Mouse (Mus musculus): ENCODE data around the gene Mcrip1.
"Not testable (repeated sequence)": the region's sequence is repeated elsewhere in the genome, so short reads cannot be mapped to it uniquely, and the experiment has no call there.

Mcrip1 gene

GRCm38 (mm10) chr11:120549168-120549945, at the start of gene Mcrip1:
Gene Mcrip1, minus strand, starts transcription at chr11:120549727.
- DNase-seq (ENCODE audit: low read depth), result peak; percentile 76

DNA sequence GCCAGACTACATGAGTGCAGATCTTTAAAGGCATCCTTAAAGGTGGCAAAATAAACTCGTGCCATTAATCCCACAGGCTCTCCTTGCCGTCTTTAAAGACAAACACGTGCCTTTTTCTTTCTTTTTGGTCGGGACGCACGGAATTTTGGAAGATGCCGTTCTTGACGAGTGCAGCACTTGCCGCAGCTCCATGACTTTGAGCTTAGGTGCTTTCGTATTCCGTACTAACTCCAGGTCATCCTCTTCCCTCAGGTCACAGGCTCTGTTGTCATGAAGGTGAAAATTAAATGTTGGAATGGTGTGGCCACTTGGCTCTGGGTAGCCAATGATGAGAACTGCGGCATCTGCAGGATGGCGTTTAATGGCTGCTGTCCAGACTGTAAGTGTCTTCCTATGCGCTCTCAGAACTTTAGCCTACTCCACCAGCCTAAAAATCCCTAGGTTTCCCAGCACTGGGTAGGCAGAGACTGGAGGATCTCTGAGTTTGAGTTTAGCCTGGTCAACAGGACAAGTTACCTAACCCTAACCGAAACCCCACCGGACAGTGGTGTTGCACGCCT, 49.5 kb upstream of the Mcrip1 start:
- DNase-seq (ENCODE audit: low read depth), result no peak

- peak; percentile 92 for DNase-seq (ENCODE audit: low read depth)
Measured at GRCm38 (mm10) chr11:120598283-120598989, 48.9 kb upstream of the Mcrip1 start, which contains the start of the genes Alyref and Anapc11. Gene Alyref, minus strand, starts transcription at chr11:120598365. Gene Anapc11, plus strand, starts transcription at chr11:120598421.

DNA sequence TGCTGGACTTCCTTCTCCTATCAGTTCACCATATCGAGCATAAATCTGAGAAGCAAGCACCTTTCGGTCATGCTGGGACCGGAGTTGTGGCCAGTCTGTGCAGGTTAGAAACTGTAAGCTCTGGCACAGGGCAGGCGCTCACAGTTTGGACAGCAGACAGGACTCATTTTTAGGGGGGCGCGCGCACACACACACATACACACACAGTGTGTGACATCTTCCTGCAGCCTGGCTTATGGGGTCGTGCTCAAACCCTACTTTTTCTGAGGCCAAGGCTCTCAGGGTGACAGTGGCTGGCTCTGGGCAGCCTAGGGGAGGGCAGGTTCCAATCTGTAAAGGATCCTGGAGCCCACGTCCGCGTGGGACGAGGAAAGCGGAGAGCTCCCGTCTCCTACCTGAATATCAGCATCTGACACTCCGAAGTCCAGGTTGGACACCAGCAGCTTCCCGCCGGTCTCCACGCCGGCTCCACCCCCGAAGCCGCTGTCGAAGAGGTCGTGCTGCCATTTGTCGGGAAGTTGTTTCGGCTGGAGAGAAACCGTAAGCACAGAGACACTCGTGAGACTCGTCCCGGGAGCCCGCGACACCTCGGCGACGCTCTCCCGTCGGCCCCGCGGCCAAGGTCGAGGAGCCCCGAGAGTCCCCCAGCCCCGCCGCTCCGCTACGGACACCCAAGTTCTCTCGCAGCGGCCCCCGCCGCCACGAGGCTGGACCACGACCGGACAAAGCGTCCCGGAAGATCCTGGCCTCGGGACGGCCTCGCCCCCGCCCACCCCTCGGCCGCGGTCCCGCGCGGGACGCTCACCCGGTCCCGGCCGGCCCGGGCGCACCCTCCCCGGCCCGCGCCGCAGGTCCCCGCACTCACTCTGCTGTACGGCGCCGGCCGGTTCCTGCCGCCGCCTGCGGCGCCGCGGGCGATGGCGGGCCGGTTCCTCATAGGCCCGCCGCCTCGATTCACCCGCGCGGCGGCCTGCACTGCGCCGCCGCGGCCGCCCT, 48.0 kb upstream of the Mcrip1 start:
- no peak for DNase-seq (ENCODE audit: low read depth)

DNA sequence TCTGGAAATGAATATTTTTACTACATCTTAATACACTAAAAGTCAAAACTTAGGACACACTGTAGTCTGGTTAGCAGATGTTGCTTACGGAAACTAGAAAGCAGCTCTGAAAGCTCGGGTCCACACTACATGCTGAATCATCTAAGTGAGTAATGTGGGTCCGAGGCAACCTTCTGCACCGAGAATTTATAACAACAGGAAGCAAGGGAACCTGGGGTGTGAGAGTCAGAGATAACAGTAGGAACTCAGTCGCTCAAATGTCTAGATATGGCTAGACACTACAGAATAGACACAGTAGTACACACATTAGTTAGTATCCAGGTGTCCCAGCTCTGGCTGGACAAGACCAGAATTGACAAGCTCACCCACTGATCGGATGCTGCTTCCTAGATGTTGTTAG, 39.0 kb upstream of the Mcrip1 start:
- no peak for DNase-seq (ENCODE audit: low read depth)

GRCm38 (mm10) chr11:120583937-120584336, 34.4 kb upstream of the Mcrip1 start:
- no peak for DNase-seq (ENCODE audit: low read depth)

GRCm38 (mm10) chr11:120582982-120583293, 33.4 kb upstream of the Mcrip1 start:
- not testable (repeated sequence) for DNase-seq (ENCODE audit: low read depth)

DNA sequence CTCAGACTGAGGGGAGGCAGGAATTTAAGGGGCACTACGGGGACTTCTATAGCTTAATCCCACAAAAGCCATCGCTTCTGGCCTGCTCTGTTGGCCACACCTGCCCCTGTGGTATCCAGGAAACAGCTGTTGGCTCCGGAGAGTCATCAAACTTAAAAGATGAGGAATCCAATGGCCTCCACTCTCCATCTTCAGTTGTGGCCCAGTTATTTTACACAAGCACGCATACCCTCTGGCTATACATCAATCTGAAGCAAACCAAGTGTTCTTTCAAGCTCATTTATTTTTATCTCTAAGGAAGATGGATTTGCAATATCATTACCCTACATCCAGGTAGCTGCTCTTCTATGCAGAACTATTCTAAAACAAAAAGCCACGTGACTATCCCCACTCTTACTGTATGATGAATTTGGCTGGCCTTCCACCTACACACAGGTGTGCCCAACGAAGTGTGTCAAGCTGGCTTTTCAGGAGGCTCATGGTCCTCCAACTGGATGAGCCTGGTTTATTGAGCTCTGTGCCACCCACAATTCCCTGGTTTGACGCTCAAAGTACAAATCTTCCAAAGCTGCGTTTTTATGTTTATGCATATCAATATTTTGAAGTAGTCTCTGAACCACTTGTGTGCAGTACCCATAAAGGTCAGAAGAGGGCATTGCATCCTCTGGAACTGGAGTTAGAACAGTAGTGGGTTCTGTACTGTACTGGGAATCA, 32.9 kb upstream of the Mcrip1 start:
- DNase-seq (ENCODE audit: low read depth), result no peak

- peak; percentile 67 for DNase-seq (ENCODE audit: low read depth)
Measured at GRCm38 (mm10) chr11:120581490-120582267, 32.2 kb upstream of the Mcrip1 start, which contains the start of gene Arhgdia. Gene Arhgdia, minus strand, starts transcription at chr11:120581624.

DNA sequence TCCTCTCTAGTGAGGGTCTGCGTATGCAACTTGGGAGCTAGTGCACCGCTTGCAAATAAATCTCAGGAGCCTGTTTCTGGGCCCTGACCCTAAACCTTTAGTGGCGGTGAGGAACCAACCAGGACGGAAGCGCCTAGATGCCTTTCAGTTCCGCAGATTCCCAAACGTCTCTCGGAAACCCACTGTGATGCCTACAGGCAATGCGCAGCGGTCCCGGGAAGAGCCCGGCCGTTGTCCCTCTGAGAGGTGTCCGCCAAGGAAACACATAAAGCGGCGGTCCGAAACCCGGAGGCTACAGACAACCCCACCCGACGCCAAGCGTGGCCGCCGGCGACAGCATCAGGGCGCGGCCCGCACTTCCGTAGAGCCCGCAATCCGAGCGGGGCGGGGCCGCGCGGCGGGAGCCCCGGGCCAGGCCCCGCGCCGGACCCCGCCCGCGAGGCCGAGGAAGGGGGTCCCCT, 31.4 kb upstream of the Mcrip1 start:
- no peak for DNase-seq (ENCODE audit: low read depth)

DNA sequence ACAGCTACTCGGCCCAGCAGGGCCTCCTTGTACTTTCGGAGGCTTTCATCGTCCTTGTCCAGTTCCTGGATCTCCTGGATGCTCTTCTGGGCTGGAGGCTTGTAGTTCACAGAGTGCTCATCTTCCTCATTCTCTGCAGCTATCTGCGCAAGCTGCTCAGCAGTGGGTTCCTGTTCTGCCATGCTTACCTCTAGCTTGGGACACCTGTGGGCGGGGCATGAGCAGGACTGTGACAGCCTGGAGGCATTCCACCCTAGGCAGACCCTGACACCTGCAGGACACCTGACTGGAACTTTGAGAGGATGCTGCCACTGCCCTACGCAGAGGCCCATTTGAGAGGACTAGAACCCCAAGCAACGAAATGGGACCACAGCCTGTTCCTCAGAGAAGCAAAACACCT, 30.7 kb upstream of the Mcrip1 start:
- DNase-seq (ENCODE audit: low read depth), result no peak

DNA sequence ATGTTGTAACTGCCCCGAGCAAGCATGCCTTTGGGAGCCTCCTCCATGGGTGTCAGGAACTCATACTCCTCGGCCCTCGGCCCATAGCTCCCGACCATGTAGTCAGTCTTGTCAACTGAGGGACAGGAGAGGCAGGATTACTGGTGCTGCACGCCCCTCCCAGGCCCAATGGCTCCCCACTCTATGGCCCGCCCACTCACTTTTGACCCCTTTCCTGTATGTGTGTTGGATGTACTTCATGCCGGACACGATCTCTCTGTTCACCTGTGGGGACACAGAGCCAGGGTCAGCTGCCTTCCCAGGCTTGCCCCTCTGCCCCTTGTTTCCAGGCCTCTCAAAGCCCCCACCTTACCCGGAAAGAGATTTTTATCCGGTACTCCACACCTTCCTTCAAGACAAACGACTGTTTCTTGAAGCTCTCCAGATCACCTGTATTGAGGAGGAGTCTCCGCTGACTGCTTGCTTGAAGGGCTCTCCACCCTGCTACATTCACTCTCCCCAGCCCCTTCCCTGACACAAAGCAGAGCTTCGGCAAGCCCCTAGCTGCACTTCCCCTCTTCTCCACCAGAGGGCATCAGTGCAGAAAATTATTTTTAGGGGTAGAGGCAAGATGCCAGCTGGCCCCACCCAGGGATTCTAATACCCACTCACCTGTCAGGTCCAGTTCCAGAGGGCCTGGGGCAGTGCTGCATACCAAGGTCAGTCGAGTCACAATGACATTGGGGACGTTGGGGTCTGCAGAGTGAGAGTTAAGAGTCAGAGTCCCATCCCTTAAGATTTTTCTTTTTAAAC, 30.0 kb upstream of the Mcrip1 start:
- DNase-seq (ENCODE audit: low read depth), result peak; percentile 83

- DNase-seq (ENCODE audit: low read depth), result no peak
Measured at GRCm38 (mm10) chr11:120578694-120579243, 29.2 kb upstream of the Mcrip1 start.

- no peak for DNase-seq (ENCODE audit: low read depth)
Measured at GRCm38 (mm10) chr11:120578024-120578693, 28.6 kb upstream of the Mcrip1 start.

GRCm38 (mm10) chr11:120577211-120578023, 27.9 kb upstream of the Mcrip1 start:
- DNase-seq (ENCODE audit: low read depth), result no peak

DNA sequence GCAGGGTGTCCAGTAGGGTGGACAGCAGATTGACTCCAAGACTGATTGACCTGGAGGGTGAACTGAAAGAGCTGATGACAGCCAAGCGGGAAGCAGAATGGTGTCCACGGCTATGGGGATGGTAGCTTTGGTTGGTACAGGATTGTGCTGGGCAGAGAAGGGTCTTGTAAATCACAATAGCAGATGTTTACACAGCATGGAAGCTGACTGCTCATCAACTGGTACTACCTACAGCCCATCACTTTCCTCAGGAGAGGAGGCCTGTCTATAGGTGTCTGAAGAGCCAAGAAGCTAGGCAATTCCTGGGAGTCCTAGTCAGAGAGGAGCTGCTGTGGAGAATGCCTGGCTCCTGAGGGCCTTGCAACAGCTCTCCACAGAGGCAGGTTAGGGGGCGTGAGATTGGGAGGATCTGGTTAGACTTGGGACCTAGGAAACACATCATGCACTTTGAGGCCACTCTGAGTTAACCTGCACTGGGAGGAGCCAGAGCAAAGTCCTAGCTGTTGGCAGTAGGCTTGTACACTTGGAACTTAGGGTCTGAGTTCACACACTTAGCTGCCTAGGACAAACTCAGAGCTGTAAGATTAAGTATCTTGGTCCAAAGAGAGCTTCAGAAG, 26.9 kb upstream of the Mcrip1 start:
- DNase-seq (ENCODE audit: low read depth), result no peak

- DNase-seq (ENCODE audit: low read depth), result no peak
Measured at GRCm38 (mm10) chr11:120575940-120576339, 26.4 kb upstream of the Mcrip1 start.

All from c-Kit-positive CD71-negative TER-119-negative erythroid progenitor cells, embryonic 14.5 days (primary cell).